Mouse (Mus musculus) kidney, postnatal 0 days (tissue): Measurements from ENCODE around the gene Mia2. TPM values are rescaled to one million over a fixed set of nuclear protein-coding genes. Genes with fewer than 3 reads are reported as not detected.

Experiments used
- ATAC-seq: fragments of 200-750 bp; cut with Nextera tagmentation; replicated peaks from 2 replicates; pipeline ENCODE4 v1.8.0; 2017; ENCODE audit warnings: low read depth, moderate number of reproducible peaks, moderate TSS enrichment, moderate library complexity; ENCODE audit not compliant: low FRiP score
- DNase-seq: peaks from one replicate; pipeline ENCODE4 v3.0.0-alpha.2; 2016; ENCODE audit warnings: low spot score
- H3K27ac ChIP-seq: fragments of 300-500 bp; sonication (generic); 2 replicates; pipeline ENCODE4 v1.5.1; 2014; ENCODE audit warnings: mild to moderate bottlenecking
- H3K27me3 ChIP-seq: fragments of 300-500 bp; sonication (generic); 2 replicates; pipeline ENCODE4 v1.6.1; 2014; ENCODE audit warnings: low read length, mixed read lengths; ENCODE audit not compliant: insufficient read depth
- H3K36me3 ChIP-seq: fragments of 300-500 bp; sonication (generic); 2 replicates; pipeline ENCODE4 v1.6.1; 2014; ENCODE audit warnings: low read length, mixed read lengths; ENCODE audit not compliant: insufficient read depth
- H3K4me1 ChIP-seq: fragments of 300-500 bp; sonication (generic); replicated peaks from 2 replicates; pipeline ENCODE4 v1.6.1; 2014; ENCODE audit warnings: antibody characterized with exemption, low read length, mixed read lengths; ENCODE audit not compliant: insufficient read depth
- H3K4me2 ChIP-seq: fragments of 300-500 bp; sonication (generic); 2 replicates; pipeline ENCODE4 v1.6.1; 2014; ENCODE audit warnings: mild to moderate bottlenecking, low read length, moderate library complexity, mixed read lengths
- H3K4me3 ChIP-seq: fragments of 300-500 bp; sonication (generic); replicated peaks from 2 replicates; pipeline ENCODE4 v1.5.1; 2014; ENCODE audit warnings: low read depth, low read length
- H3K9ac ChIP-seq: fragments of 300-500 bp; sonication (generic); 2 replicates; pipeline ENCODE4 v1.6.1; 2014; ENCODE audit warnings: low read depth, low read length
- H3K9me3 ChIP-seq: fragments of 300-500 bp; sonication (generic); replicated peaks from 2 replicates; pipeline ENCODE4 v1.6.1; 2016; ENCODE audit warnings: low read length, inconsistent platforms, mixed read lengths
- CTCF ChIP-seq: IDR thresholded peaks from 2 replicates; pipeline ENCODE4 v1.5.1; 2016; ENCODE audit warnings: antibody characterized with exemption, low read depth, mild to moderate bottlenecking, moderate library complexity
- WGBS: fragments of 180-500 bp; shearing (Covaris S2); extraction: QIAGEN DNeasy Blood & Tissue Kit; methylation state at CpG from one replicate; pipeline ENCODE4 v1.1.7; 2014; 5-methylcytosine and 5-hydroxymethylcytosine counted together
- polyA plus RNA-seq: library from polyadenylated mRNA; unstranded; fragments of >200 nt; fragmentation: Nextera tagmentation; extraction: Ambion mirVana; gene quantifications from 2 replicates; pipeline ENCODE4 v1.2.1, GENCODE M21; 2015

Mia2 gene
- polyA plus RNA-seq, 1 experiment from 2014 or later = 91.6 TPM

DNA sequence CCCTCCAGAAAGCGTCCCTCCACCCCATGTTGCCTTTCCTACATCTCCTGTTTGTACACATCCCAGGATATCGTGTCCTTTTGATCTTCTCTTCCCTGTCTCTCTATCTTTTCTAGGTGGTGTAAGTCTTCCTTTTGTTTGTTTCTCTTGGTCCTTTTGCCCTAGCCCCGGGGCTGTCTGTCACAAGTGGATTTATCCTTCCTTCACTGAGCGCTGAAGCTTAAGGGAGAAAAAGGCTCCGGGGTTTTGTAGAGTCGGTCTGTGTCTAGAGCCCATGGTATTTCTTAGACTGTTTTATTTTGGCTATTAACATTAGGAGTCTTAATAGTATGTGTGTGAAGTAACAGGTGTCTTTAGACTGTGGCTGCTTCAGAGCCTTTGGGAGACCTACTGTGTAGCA, 41.4 kb downstream of the Mia2 start:
- H3K27me3 ChIP-seq = no peaks in the 10 kb centered on the region
- 80% methylated on average over 6 of the region's 6 CpGs for WGBS
- DNase-seq (no peak), ATAC-seq (no peak)
- peaks cover 24% of the 10 kb centered on the region; the same call in 1 of the 2 replicates for H3K36me3 ChIP-seq
- no peak for TF ChIP-seq CTCF
- H3K4me1 ChIP-seq = peaks cover 5% of the 10 kb centered on the region
- H3K9ac ChIP-seq = no peak overlapping the region
- no peak overlapping the region for H3K4me2 ChIP-seq
- H3K9me3 ChIP-seq = no peaks in the 10 kb centered on the region
- no peak overlapping the region for H3K27ac ChIP-seq
- H3K4me3 ChIP-seq = no peak overlapping the region

DNA sequence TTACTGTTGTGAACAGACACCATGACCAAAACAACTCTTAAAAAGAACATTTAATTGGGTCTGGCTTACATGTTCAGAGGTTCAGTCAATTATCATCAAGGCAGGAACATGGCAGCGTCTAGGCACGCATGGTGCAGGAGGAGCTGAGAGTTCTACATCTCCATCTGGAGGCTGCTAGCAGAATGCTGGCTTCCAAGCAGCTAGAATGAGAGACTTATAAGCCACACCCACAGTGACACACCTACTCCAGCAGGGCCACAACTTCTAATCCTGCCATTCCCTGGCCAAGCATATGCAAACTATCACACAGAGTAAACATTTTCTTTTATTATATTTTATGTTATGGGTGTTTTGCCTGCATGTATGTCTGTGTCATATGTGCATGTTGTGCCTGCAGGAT, 43.8 kb downstream of the Mia2 start:
- WGBS = 83% methylated on average over 2 of the region's 2 CpGs
- ATAC-seq (no peak), DNase-seq (no peak)
- H3K27ac ChIP-seq = no peak overlapping the region
- peaks cover 30% of the 10 kb centered on the region; the same call in 1 of the 2 replicates for H3K36me3 ChIP-seq
- H3K4me1 ChIP-seq = no peaks in the 10 kb centered on the region
- no peak for TF ChIP-seq CTCF
- H3K27me3 ChIP-seq = no peaks in the 10 kb centered on the region
- no peak overlapping the region for H3K4me2 ChIP-seq
- no peak overlapping the region for H3K9ac ChIP-seq
- H3K9me3 ChIP-seq = no peaks in the 10 kb centered on the region
- no peak overlapping the region for H3K4me3 ChIP-seq

DNA sequence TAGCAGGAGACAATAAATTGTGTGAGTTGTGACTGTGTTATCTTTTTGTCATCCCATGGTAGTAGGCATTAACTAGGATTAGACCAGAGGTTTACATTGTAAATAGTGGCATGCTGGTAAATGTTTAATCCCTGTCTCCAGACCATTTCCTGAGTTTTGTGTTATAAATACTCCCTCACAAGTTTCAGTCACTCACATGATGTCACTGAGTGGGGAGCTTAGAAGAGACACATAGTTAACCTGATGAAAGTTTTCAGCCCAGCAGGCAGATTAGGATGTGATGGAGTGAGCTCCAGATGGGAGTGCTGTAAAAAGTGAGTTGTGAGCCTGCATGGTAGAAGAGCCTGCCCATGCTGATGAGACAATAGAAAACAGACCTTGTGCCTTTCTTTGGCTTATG, 49.5 kb downstream of the Mia2 start:
- Histone ChIP-seq H3K4me2 (no peak overlapping the region), H3K4me3 (no peak overlapping the region), H3K36me3 (peaks cover 48% of the 10 kb centered on the region), H3K9me3 (no peaks in the 10 kb centered on the region), H3K27ac (no peak overlapping the region), H3K9ac (no peak overlapping the region), H3K4me1 (no peaks in the 10 kb centered on the region), H3K27me3 (no peaks in the 10 kb centered on the region)
- no peak for TF ChIP-seq CTCF
- DNase-seq (no peak), ATAC-seq (no peak)

DNA sequence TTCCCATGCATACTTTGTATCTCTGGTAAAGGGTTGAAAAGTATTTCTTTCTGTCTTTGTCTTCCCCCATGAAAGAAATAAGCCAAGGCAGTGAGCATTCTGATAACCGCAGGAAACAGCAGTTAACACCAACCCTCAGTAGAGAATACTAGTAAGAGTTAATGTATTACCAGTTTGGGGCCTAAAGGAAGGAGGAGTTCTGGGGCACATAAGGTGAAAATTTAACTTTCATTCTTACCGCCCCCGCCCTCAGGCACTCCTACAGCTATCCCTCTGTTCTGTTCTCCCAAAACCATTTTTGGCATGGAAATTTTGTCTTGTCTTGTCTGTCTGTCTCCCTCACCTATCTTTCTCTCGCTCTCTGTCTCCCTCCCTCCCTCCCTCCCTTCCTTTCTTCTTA, 54.1 kb downstream of the Mia2 start:
- Histone ChIP-seq H3K4me1 (no peaks in the 10 kb centered on the region), H3K9me3 (no peaks in the 10 kb centered on the region), H3K4me2 (no peak overlapping the region), H3K9ac (no peak overlapping the region), H3K27ac (no peak overlapping the region), H3K36me3 (peaks cover 39% of the 10 kb centered on the region), H3K27me3 (no peaks in the 10 kb centered on the region), H3K4me3 (no peak overlapping the region)
- TF ChIP-seq CTCF = no peak
- no peak for ATAC-seq
- whole genome bisulfite sequencing = 73% methylated on average over 4 of the region's 4 CpGs
- DNase-seq = no peak

DNA sequence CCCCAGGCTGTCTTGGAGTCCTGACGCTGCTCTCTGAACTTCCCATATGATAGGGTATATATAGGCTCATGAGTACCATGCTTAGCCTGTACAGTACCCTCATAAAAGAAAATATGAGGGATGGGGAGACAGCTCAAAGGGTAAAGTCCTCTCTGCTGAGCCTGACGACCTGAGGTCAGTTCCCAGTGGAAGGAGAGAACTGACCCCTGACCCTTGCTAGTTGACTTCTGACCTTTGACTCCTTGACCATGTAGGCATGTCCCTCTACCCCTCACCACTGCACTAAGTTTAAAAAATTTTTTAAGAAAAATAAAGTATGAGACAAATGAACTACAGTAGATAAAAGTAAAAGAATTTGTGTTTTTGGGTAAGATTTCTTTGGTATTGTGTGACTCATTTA, 65.5 kb downstream of the Mia2 start:
- no peak overlapping the region for H3K4me2 ChIP-seq
- no peak overlapping the region for H3K4me3 ChIP-seq
- no peak overlapping the region for H3K9ac ChIP-seq
- peaks cover 52% of the 10 kb centered on the region for H3K36me3 ChIP-seq
- H3K4me1 ChIP-seq = no peaks in the 10 kb centered on the region
- WGBS = 38% methylated on average over 2 of the region's 2 CpGs
- ATAC-seq (no peak), DNase-seq (no peak)
- no peak for TF ChIP-seq CTCF
- H3K27me3 ChIP-seq = no peaks in the 10 kb centered on the region
- H3K9me3 ChIP-seq = no peaks in the 10 kb centered on the region
- no peak overlapping the region for H3K27ac ChIP-seq

DNA sequence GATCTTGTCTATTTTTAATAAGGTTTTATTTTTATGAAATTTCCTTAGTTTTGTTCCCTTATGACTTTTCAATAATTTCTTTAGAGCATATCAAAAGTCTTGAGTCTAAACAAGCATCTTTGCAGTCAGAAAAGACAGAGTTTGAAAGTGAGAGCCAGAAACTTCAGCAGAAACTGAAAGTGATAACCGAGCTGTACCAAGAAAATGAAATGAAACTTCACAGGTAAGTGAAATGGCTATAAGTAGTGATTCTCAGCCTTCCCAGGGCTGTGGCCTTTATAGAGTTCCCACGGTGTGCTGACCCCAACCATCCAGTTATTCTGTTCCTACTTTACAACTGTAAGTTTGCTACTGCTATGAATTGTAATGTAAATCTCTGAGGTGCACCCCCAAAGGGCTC, 67.2 kb downstream of the Mia2 start:
- Histone ChIP-seq H3K4me3 (no peak overlapping the region), H3K9ac (no peak overlapping the region), H3K4me1 (no peaks in the 10 kb centered on the region), H3K4me2 (no peak overlapping the region), H3K9me3 (no peaks in the 10 kb centered on the region), H3K36me3 (peaks cover 48% of the 10 kb centered on the region), H3K27me3 (no peaks in the 10 kb centered on the region), H3K27ac (no peak overlapping the region)
- ATAC-seq = no peak
- 90% methylated on average over 2 of the region's 2 CpGs for WGBS
- DNase-seq = no peak
- TF ChIP-seq CTCF = no peak

DNA sequence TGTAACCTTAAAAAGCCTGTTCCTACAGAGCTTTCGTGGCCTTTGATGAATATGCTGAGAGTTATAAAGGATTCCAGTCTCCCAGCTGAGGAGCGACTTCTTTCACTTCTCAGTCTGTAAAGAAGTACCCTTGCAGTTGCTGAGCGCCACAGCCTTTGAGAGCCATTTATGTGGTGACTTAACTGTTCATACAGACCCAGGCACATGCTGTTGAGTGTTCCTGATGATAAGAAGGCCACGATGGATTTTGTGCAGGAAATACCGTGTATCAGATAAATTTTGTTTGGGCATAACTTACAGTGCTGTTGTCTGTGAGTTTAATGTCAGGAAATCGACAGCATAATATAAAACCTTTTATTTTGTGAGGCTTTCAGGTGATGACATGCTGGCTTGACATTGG, 68.9 kb downstream of the Mia2 start:
- WGBS = 95% methylated on average over 6 of the region's 6 CpGs
- Histone ChIP-seq H3K4me3 (no peak overlapping the region), H3K27me3 (no peaks in the 10 kb centered on the region), H3K9ac (no peak overlapping the region), H3K4me1 (no peaks in the 10 kb centered on the region), H3K27ac (no peak overlapping the region), H3K4me2 (no peak overlapping the region), H3K9me3 (no peaks in the 10 kb centered on the region), H3K36me3 (peaks cover 44% of the 10 kb centered on the region)
- ATAC-seq (no peak), DNase-seq (no peak)
- no peak for TF ChIP-seq CTCF
